Mouse (Mus musculus) spleen, postnatal 14 days (tissue): ENCODE measurements around the gene Ppm1a.

ENCODE experiments used
- DNase-seq, 2 experiments: peaks; one replicate each; pipeline ENCODE4 v3.0.0; 2021 to 2022; ENCODE audit warnings: low spot score in 2 of 2

The Ppm1a gene

GRCm38 (mm10) chr12:72825656-72826055 lies 68.4 kb downstream of the Ppm1a start:
- no peak for DNase-seq

- DNase-seq = no peak
Observed at GRCm38 (mm10) chr12:72828846-72829556, 71.7 kb downstream of the Ppm1a start.

DNA sequence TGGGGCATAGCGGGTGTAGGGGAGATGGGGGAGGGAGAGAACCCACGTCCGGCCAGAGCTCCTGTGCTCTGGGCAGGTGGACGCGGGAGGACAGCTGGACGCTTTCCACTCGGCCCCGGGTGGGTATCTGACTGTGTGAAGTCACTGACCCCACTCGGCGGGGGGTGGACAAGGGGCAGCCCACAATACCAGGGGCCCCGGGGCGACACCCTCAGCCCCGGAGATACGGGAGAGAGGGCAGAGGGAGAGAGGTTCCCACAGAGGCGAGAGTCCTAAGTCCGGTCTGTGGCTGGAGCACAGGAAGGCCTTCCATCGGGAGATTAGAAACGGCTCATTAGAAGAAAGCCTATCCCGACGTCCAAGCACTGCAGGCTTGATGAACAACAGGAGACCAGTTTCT lies 72.5 kb downstream of the Ppm1a start:
- no peak for DNase-seq

- no peak for DNase-seq
Observed at GRCm38 (mm10) chr12:72830317-72830716, 73.1 kb downstream of the Ppm1a start.

DNA sequence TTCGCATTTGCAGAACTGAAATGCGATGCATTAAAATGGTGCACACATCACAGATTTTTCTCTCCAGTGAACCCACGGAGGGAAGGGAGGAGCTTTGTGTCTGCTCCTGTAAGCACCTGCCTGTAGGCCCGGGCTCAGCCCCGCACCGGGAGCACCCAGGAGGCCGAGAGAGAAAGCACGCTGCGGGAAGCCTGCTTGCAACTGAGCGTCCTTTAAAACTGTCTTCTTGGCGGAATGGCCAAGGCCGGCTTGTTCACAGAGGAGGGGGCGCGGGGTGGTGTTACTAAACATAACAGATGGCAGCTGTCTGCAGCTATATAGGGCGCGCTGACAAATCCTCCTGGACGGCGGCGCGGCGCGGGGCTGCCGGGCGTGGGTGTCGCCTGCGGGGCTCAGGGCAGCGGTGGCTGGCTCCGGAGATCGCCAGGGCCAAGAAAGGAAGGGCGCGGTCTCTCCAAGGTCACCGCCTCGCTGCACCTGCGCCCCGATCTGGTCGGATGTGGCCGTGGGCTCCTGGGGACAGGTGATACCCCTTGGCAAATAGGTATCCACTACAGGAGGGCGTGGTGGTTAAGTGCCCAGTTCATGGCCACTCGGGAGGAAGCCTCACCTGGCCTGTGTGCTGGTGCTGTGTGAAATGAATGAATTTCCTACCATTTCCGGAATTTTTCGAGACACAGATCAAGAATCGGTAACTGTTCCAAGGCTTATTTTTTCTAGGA lies 74.6 kb downstream of the Ppm1a start:
- no peak for DNase-seq

- DNase-seq = no peak
Observed at GRCm38 (mm10) chr12:72834773-72835517, 77.7 kb downstream of the Ppm1a start.

GRCm38 (mm10) chr12:72835518-72836015 lies 78.3 kb downstream of the Ppm1a start:
- no peak for DNase-seq

DNA sequence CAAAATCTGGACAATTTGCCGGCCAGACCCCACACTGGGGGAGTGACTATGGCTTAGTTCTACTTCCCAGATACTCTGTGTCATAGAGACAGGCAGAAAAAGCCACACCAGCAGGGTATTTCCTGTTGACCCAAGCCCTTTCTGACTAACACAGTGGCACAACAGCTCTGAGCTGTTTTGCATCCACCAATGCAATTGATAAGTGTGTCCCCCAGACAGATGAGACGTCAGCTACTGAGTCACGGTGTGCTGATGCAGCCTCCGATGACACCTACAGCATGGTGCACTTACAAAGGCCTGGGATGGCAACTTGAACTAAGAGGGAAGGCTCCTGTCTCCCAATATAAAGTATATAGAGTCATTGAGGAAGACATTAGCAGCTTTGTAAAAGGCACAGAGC lies 80.0 kb downstream of the Ppm1a start:
- no peak for DNase-seq

GRCm38 (mm10) chr12:72841500-72841899 lies 84.2 kb downstream of the Ppm1a start:
- DNase-seq = no peak

DNA sequence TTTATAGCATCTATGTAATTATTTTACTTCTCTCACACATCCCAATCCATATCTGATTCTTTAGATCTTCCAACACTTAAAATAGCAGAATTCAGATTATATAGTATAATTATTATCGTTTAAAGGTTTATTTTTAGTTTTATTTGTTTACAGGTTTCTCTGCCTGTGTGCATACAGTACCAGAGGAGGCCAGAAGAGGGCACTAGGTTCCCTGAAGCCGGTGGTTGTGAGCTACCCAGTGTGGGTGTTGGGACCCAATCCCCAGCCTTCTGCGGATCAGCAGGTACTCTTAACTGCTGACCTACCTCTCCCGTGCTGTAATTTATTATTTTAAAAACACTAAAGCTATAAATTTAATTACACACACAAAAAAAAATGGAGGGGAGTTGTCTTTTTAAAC lies 85.9 kb downstream of the Ppm1a start:
- no peak for DNase-seq

GRCm38 (mm10) chr12:72843555-72843954 lies 86.3 kb downstream of the Ppm1a start:
- DNase-seq = no peak

GRCm38 (mm10) chr12:72843973-72844620 lies 86.8 kb downstream of the Ppm1a start:
- DNase-seq = peak; percentile 36 to 50

DNA sequence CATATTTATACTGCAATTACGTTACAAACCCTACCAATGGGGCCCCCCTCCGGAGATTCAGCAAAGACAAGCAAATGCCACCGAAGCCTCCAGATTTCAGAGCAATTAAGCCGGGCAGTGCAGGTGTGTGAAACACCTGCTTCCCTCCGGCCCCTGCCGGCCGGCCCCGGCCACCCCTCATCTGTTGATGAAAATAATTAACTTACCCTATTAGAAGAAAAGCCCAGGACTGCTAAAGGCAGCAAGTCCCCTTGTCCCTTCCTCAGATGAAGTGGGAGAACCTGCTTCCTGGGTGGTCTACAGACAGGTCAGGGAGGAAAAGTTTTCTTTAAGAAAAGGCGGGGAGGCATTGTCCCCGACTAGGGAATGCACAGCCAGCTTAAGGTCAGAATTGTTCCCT lies 88.7 kb downstream of the Ppm1a start:
- DNase-seq = no peak

- peak in 1 of 2 experiments; percentile 6 for DNase-seq
Observed at GRCm38 (mm10) chr12:72847725-72848124, 90.5 kb downstream of the Ppm1a start.
